Comparison of ENCODE assay signal across 8 mouse cellular contexts in genomic region chr15:98510438-98511385, GRCm38 (mm10). TPM values are rescaled to one million over a fixed set of nuclear protein-coding genes. Genes with fewer than 3 reads are reported as not detected.
DNase-seq lines count a peak whose midpoint lies in the region; ATAC-seq and TF ChIP-seq lines count a peak whose summit lies in the region.

No protein-coding gene starts in this region.

- H3K4me3 ChIP-seq in C2C12 (ENCODE audit: insufficient read depth, poor library complexity, severe bottlenecking): no peak overlapping the region
- 0 out of 2 replicates have a peak overlapping the region, but pooled peaks have one; percentile 12 for H3K4me3 ChIP-seq in embryonic facial prominence, embryonic 12.5 days
- peak overlapping the region; percentile 24; the same call in 1 of the 2 replicates for H3K4me3 ChIP-seq in kidney, embryonic 15.5 days (replicated peaks)
- peak overlapping the region in 1 of 2 experiments; percentile 23; a peak in 1 of 4 replicates for H3K4me3 ChIP-seq in liver, embryonic 14.5 days (ENCODE audit: insufficient read depth in 1 of 2, low read depth in 2 of 2, low read length in 2 of 2)
- H3K4me3 ChIP-seq in stomach, embryonic 16.5 days (replicated peaks; ENCODE audit: low read length): peak overlapping the region; percentile 27; the same call in 1 of the 2 replicates

- ATAC-seq in embryonic facial prominence, embryonic 12.5 days (ENCODE audit: insufficient number of reproducible peaks, insufficient read depth, low FRiP score, low TSS enrichment): no peak
- peak; percentile 25; the same call in 1 of the 2 replicates for ATAC-seq in kidney, embryonic 15.5 days (replicated peaks; ENCODE audit: low FRiP score)
- ATAC-seq in liver, embryonic 14.5 days (ENCODE audit: insufficient read depth): no peak; the same call in none of the 2 replicates
- no peak; the same call in 1 of the 2 replicates for ATAC-seq in stomach, embryonic 16.5 days (ENCODE audit: insufficient read depth, low FRiP score)

- H3K4me1 ChIP-seq in embryonic facial prominence, embryonic 12.5 days: peaks cover 7% of the 10 kb centered on the region; the same call in 1 of the 2 replicates
- peaks cover 12% of the 10 kb centered on the region for H3K4me1 ChIP-seq in kidney, embryonic 15.5 days
- H3K4me1 ChIP-seq in liver, embryonic 14.5 days (replicated peaks; ENCODE audit: control insufficient read depth in 2 of 2, insufficient read depth in 2 of 2, low read length in 1 of 2): peaks cover 0 to 3% of the 10 kb centered on the region in 2 experiments; a peak in 2 of 4 replicates
- peaks cover 13% of the 10 kb centered on the region; the same call in 1 of the 2 replicates for H3K4me1 ChIP-seq in stomach, embryonic 16.5 days (ENCODE audit: control insufficient read depth, insufficient read depth, low read length)

- H3K36me3 ChIP-seq in C2C12 (ENCODE audit: control insufficient read depth, insufficient read depth): peaks cover under 1% of the 10 kb centered on the region
- H3K36me3 ChIP-seq in embryonic facial prominence, embryonic 12.5 days: no peaks in the 10 kb centered on the region
- no peaks in the 10 kb centered on the region for H3K36me3 ChIP-seq in kidney, embryonic 15.5 days
- H3K36me3 ChIP-seq in liver, embryonic 14.5 days (replicated peaks; ENCODE audit: control insufficient read depth, insufficient read depth, low read depth): no peaks in the 10 kb centered on the region
- H3K36me3 ChIP-seq in stomach, embryonic 16.5 days (ENCODE audit: control insufficient read depth, insufficient read depth, low read length): no peaks in the 10 kb centered on the region

- 0 out of 2 replicates have a peak overlapping the region, but pooled peaks have one; percentile 17 for H3K27ac ChIP-seq in embryonic facial prominence, embryonic 12.5 days
- no peak overlapping the region for H3K27ac ChIP-seq in kidney, embryonic 15.5 days
- H3K27ac ChIP-seq in liver, embryonic 14.5 days: no peak overlapping the region
- no peak overlapping the region for H3K27ac ChIP-seq in stomach, embryonic 16.5 days (ENCODE audit: low read length)

- no peaks in the 10 kb centered on the region for H3K79me2 ChIP-seq in C2C12 (ENCODE audit: control insufficient read depth, insufficient read depth)

- H3K9ac ChIP-seq in embryonic facial prominence, embryonic 12.5 days: 0 out of 2 replicates have a peak overlapping the region, but pooled peaks have one; percentile 15
- no peak overlapping the region for H3K9ac ChIP-seq in kidney, embryonic 15.5 days
- H3K9ac ChIP-seq in liver, embryonic 14.5 days (replicated peaks): no peak overlapping the region
- H3K9ac ChIP-seq in stomach, embryonic 16.5 days (ENCODE audit: low read length): no peak overlapping the region

- peak overlapping the region; percentile 42 for H3K4me2 ChIP-seq in embryonic facial prominence, embryonic 12.5 days (replicated peaks)
- peak overlapping the region; percentile 64 for H3K4me2 ChIP-seq in kidney, embryonic 15.5 days
- peak overlapping the region; percentile 59 for H3K4me2 ChIP-seq in liver, embryonic 14.5 days (ENCODE audit: low read depth)
- H3K4me2 ChIP-seq in stomach, embryonic 16.5 days (ENCODE audit: low read depth, low read length): peak overlapping the region; percentile 56

- peak; percentile 84 for TF ChIP-seq CTCF in C2C12 (IDR thresholded peaks at IDR 0.05; ENCODE audit: control insufficient read depth, insufficient read depth, insufficient read length)
- TF ChIP-seq CTCF in liver, embryonic 14.5 days (IDR thresholded peaks at IDR 0.05; ENCODE audit: low read depth): peak; percentile 95

- H3K27me3 ChIP-seq in C2C12 (ENCODE audit: control insufficient read depth, insufficient read depth, insufficient read length): no peaks in the 10 kb centered on the region
- H3K27me3 ChIP-seq in embryonic facial prominence, embryonic 12.5 days: no peaks in the 10 kb centered on the region
- no peaks in the 10 kb centered on the region for H3K27me3 ChIP-seq in kidney, embryonic 15.5 days
- no peaks in the 10 kb centered on the region; the same call in 1 of the 2 replicates for H3K27me3 ChIP-seq in liver, embryonic 14.5 days (ENCODE audit: control insufficient read depth, insufficient read depth, low read length)
- H3K27me3 ChIP-seq in stomach, embryonic 16.5 days (ENCODE audit: control insufficient read depth, insufficient read depth, low read length): no peaks in the 10 kb centered on the region

- 26% methylated on average over 25 of the region's 25 CpGs for WGBS in embryonic facial prominence, embryonic 12.5 days
- WGBS in kidney, embryonic 15.5 days: 29% methylated on average over 25 of the region's 25 CpGs
- 28% methylated on average over 25 of the region's 25 CpGs for WGBS in liver, embryonic 14.5 days (ENCODE audit: insufficient replicate concordance)
- 27% methylated on average over 25 of the region's 25 CpGs for WGBS in stomach, embryonic 16.5 days

- no peak for TF ChIP-seq EP300 in liver, embryonic 14.5 days (IDR thresholded peaks at IDR 0.05; ENCODE audit: low read depth)

- H3K79me3 ChIP-seq in C2C12 (ENCODE audit: low read depth): no peaks in the 10 kb centered on the region

- no peak overlapping the region for H3ac ChIP-seq in C2C12 (ENCODE audit: control insufficient read depth, insufficient read length, low read depth)

- peak; percentile 78 for DNase-seq in adrenal gland, postnatal 25 days
- peak; percentile 72 for DNase-seq in heart, adult 8-10 months (ENCODE audit: low spot score)
- DNase-seq in liver, embryonic 14.5 days (ENCODE audit: low read depth in 3 of 3, low spot score in 3 of 3): peak; percentile 49 to 62 (median 58)
- DNase-seq in natural killer cell, adult 2 months (ENCODE audit: low spot score in 2 of 2): peak; percentile 63 to 81

- H3K9me3 ChIP-seq in embryonic facial prominence, embryonic 12.5 days: no peaks in the 10 kb centered on the region
- H3K9me3 ChIP-seq in kidney, embryonic 15.5 days (replicated peaks): no peaks in the 10 kb centered on the region
- H3K9me3 ChIP-seq in liver, embryonic 14.5 days (ENCODE audit: control insufficient read depth, low read length): no peaks in the 10 kb centered on the region
- H3K9me3 ChIP-seq in stomach, embryonic 16.5 days (replicated peaks; ENCODE audit: control insufficient read depth, low read length): no peaks in the 10 kb centered on the region

TF ChIP-seq in C2C12, 6 proteins besides CTCF, POLR2A, EP300 and RAD21 (continues in another document):
- TF ChIP-seq MYOD1 (IDR thresholded peaks at IDR 0.05; ENCODE audit: control insufficient read depth, insufficient read length, low read depth): no peak
- TF ChIP-seq MYOG (IDR thresholded peaks at IDR 0.05; ENCODE audit: control insufficient read depth, extremely low read depth, insufficient read length): no peak

RNA-seq across cellular contexts. Expression of gene Olfr279, which starts 18.5 kb away (rescaled TPM):
- not detected for polyA plus RNA-seq in C2C12 (2012; fragmentation: generic; extraction: Trizol)
- not detected in 2 replicates for total RNA-seq in adrenal gland, postnatal 25 days (2021)
- 0.12 TPM in 1 of 2 replicates, not detected in the other for polyA plus RNA-seq in embryonic facial prominence, embryonic 12.5 days (2016; fragmentation: Nextera tagmentation; extraction: Ambion mirVana)
- total RNA-seq in heart, adult 8-10 months (2022): not detected
- not detected in 2 replicates for polyA plus RNA-seq in kidney, embryonic 15.5 days (2015; fragmentation: Nextera tagmentation; extraction: Ambion mirVana)
- polyA plus RNA-seq in liver, embryonic 14.5 days (2012; rRNA removed): not detected in 2 replicates
- polyA plus RNA-seq in liver, embryonic 14.5 days (2014; fragmentation: Nextera tagmentation; extraction: Ambion mirVana): not detected in 2 replicates
- not detected in 2 replicates for polyA plus RNA-seq in stomach, embryonic 16.5 days (2015; fragmentation: Nextera tagmentation; extraction: Ambion mirVana)

RNA-seq across cellular contexts. Expression of gene Kansl2, which starts 23.4 kb away (rescaled TPM):
- polyA plus RNA-seq in C2C12 (2012; fragmentation: generic; extraction: Trizol): 178 TPM
- total RNA-seq in adrenal gland, postnatal 25 days (2021): 91.3 and 107 TPM in 2 replicates
- polyA plus RNA-seq in embryonic facial prominence, embryonic 12.5 days (2016; fragmentation: Nextera tagmentation; extraction: Ambion mirVana): 175 and 177 TPM in 2 replicates
- 10 to 100 TPM; 77.7 to 87.7 (median 81.1) TPM for total RNA-seq in heart, adult 8-10 months (2022)
- polyA plus RNA-seq in kidney, embryonic 15.5 days (2015; fragmentation: Nextera tagmentation; extraction: Ambion mirVana): 115 and 121 TPM in 2 replicates
- 17.5 and 21.7 TPM in 2 replicates for polyA plus RNA-seq in liver, embryonic 14.5 days (2012; rRNA removed)
- polyA plus RNA-seq in liver, embryonic 14.5 days (2014; fragmentation: Nextera tagmentation; extraction: Ambion mirVana): 31.1 and 35.6 TPM in 2 replicates
- polyA plus RNA-seq in stomach, embryonic 16.5 days (2015; fragmentation: Nextera tagmentation; extraction: Ambion mirVana): 65.1 and 66.9 TPM in 2 replicates

RNA-seq across cellular contexts. Expression of gene Lalba, which starts 28.2 kb away (rescaled TPM):
- polyA plus RNA-seq in C2C12 (2012; fragmentation: generic; extraction: Trizol): not detected
- total RNA-seq in adrenal gland, postnatal 25 days (2021): not detected in 2 replicates
- polyA plus RNA-seq in embryonic facial prominence, embryonic 12.5 days (2016; fragmentation: Nextera tagmentation; extraction: Ambion mirVana): not detected in 2 replicates
- total RNA-seq in heart, adult 8-10 months (2022): not detected
- 0.22 TPM in 1 of 2 replicates, not detected in the other for polyA plus RNA-seq in kidney, embryonic 15.5 days (2015; fragmentation: Nextera tagmentation; extraction: Ambion mirVana)
- polyA plus RNA-seq in liver, embryonic 14.5 days (2012; rRNA removed): not detected in 2 replicates
- polyA plus RNA-seq in liver, embryonic 14.5 days (2014; fragmentation: Nextera tagmentation; extraction: Ambion mirVana): not detected in 2 replicates
- 0.25 TPM in 1 of 2 replicates, not detected in the other for polyA plus RNA-seq in stomach, embryonic 16.5 days (2015; fragmentation: Nextera tagmentation; extraction: Ambion mirVana)

RNA-seq across cellular contexts. Expression of gene OR5BS1P, which starts 41.0 kb away (rescaled TPM):
- not detected for polyA plus RNA-seq in C2C12 (2012; fragmentation: generic; extraction: Trizol)
- total RNA-seq in adrenal gland, postnatal 25 days (2021): not detected in 2 replicates
- not detected in 2 replicates for polyA plus RNA-seq in embryonic facial prominence, embryonic 12.5 days (2016; fragmentation: Nextera tagmentation; extraction: Ambion mirVana)
- not detected for total RNA-seq in heart, adult 8-10 months (2022)
- not detected in 2 replicates for polyA plus RNA-seq in kidney, embryonic 15.5 days (2015; fragmentation: Nextera tagmentation; extraction: Ambion mirVana)
- polyA plus RNA-seq in liver, embryonic 14.5 days (2012; rRNA removed): not detected in 2 replicates
- not detected in 2 replicates for polyA plus RNA-seq in liver, embryonic 14.5 days (2014; fragmentation: Nextera tagmentation; extraction: Ambion mirVana)
- polyA plus RNA-seq in stomach, embryonic 16.5 days (2015; fragmentation: Nextera tagmentation; extraction: Ambion mirVana): not detected in 2 replicates

RNA-seq across cellular contexts. Expression of gene Olfr281, which starts 58.3 kb away (rescaled TPM):
- not detected for polyA plus RNA-seq in C2C12 (2012; fragmentation: generic; extraction: Trizol)
- total RNA-seq in adrenal gland, postnatal 25 days (2021): not detected in 2 replicates
- polyA plus RNA-seq in embryonic facial prominence, embryonic 12.5 days (2016; fragmentation: Nextera tagmentation; extraction: Ambion mirVana): 0.05 TPM in 1 of 2 replicates, not detected in the other
- not detected for total RNA-seq in heart, adult 8-10 months (2022)
- not detected in 2 replicates for polyA plus RNA-seq in kidney, embryonic 15.5 days (2015; fragmentation: Nextera tagmentation; extraction: Ambion mirVana)
- polyA plus RNA-seq in liver, embryonic 14.5 days (2012; rRNA removed): not detected in 2 replicates
- polyA plus RNA-seq in liver, embryonic 14.5 days (2014; fragmentation: Nextera tagmentation; extraction: Ambion mirVana): not detected in 2 replicates
- not detected in 2 replicates for polyA plus RNA-seq in stomach, embryonic 16.5 days (2015; fragmentation: Nextera tagmentation; extraction: Ambion mirVana)
